Mouse (Mus musculus) left cerebral cortex, adult 18-20 months (tissue): ENCODE results near the gene Slc17a9. TPM values are rescaled to one million over a fixed set of nuclear protein-coding genes. Genes with fewer than 3 reads are reported as not detected.

Experiments
- total RNA-seq, 2 experiments: library from RNA; stranded (reverse); gene quantifications; 2 replicates each; pipeline ENCODE4 v1.2.3; 2021

The Slc17a9 gene
- total RNA-seq, 2 experiments from 2014 or later = 0.26 to 0.37 TPM

Other genes starting within 250 kb of the Slc17a9 start
- gene Ntsr1, start 225.3 kb upstream of the Slc17a9 start, total RNA-seq = 1 to 10 TPM; 6.4 to 8.2 TPM
- 10 to 100 TPM; 19.2 to 19.4 TPM for gene Mrgbp, start 144.0 kb upstream of the Slc17a9 start, total RNA-seq
- gene Ogfr, start 136.0 kb upstream of the Slc17a9 start, total RNA-seq = 10 to 100 TPM; 31.2 to 33.7 TPM
- gene Col9a3, start 127.5 kb upstream of the Slc17a9 start, total RNA-seq = 1 to 10 TPM; 3.5 to 4.4 TPM
- gene Tcfl5, start 82.6 kb upstream of the Slc17a9 start, total RNA-seq = under 1 TPM; 0.30 to 0.37 TPM
- gene Dido1, start 15.3 kb upstream of the Slc17a9 start, total RNA-seq = 10 to 100 TPM; 56.2 to 59.1 TPM
- gene Gid8, start 15.1 kb upstream of the Slc17a9 start, total RNA-seq = 10 to 100 TPM; 63.9 to 67.2 TPM
- under 1 TPM in 1 of 2 experiments, not detected in 1; 0.14 TPM for gene Bhlhe23, start 51.6 kb downstream of the Slc17a9 start, total RNA-seq
- gene Ythdf1, start 195.7 kb downstream of the Slc17a9 start, total RNA-seq = 10 to 100 TPM; 59.0 to 59.7 TPM
- gene Birc7, start 203.8 kb downstream of the Slc17a9 start, total RNA-seq = not detected
- gene Nkain4, start 229.4 kb downstream of the Slc17a9 start, total RNA-seq = 10 to 100 TPM; 43.2 to 44.2 TPM
- 100 to 1,000 TPM; 141 to 151 TPM for gene Arfgap1, start 242.0 kb downstream of the Slc17a9 start, total RNA-seq